Mouse (Mus musculus) forebrain, postnatal 0 days (tissue): ENCODE measurements around the gene Lrig3. TPM values are rescaled to one million over a fixed set of nuclear protein-coding genes. Genes with fewer than 3 reads are reported as not detected.
A peak's percentile ranks its signal among the peaks of the same experiment; 100 is the strongest.

Experiments used
- ATAC-seq: fragments of 200-750 bp; cut with Nextera tagmentation; 2 replicates; pipeline ENCODE4 v1.8.0; 2017; ENCODE audit warnings: mild to moderate bottlenecking, moderate library complexity
- DNase-seq: peaks from one replicate; pipeline ENCODE4 v3.0.0-alpha.2; 2015
- H3K27ac ChIP-seq: fragments of 300-500 bp; sonication (generic); 2 replicates; pipeline ENCODE4 v1.5.1; 2014; ENCODE audit warnings: low read depth, mild to moderate bottlenecking, antibody characterized with exemption, low read length, moderate library complexity, mixed read lengths
- H3K27me3 ChIP-seq: fragments of 300-500 bp; sonication (generic); 2 replicates; pipeline ENCODE4 v1.6.1; 2014; ENCODE audit warnings: mild to moderate bottlenecking, low read length, mixed read lengths; ENCODE audit not compliant: insufficient read depth
- H3K36me3 ChIP-seq: fragments of 300-500 bp; sonication (generic); 2 replicates; pipeline ENCODE4 v1.6.1; 2014; ENCODE audit warnings: mild to moderate bottlenecking, moderate library complexity; ENCODE audit not compliant: insufficient read depth
- H3K4me1 ChIP-seq: fragments of 300-500 bp; sonication (generic); 2 replicates; pipeline ENCODE4 v1.6.1; 2014; ENCODE audit warnings: antibody characterized with exemption; ENCODE audit not compliant: insufficient read depth
- H3K4me2 ChIP-seq: fragments of 300-500 bp; sonication (generic); 2 replicates; pipeline ENCODE4 v1.6.1; 2014; ENCODE audit warnings: low read depth, mild to moderate bottlenecking, moderate library complexity
- H3K4me3 ChIP-seq: fragments of 300-500 bp; sonication (generic); 2 replicates; pipeline ENCODE4 v1.5.1; 2014; ENCODE audit warnings: low read depth, low read length, mixed read lengths
- H3K9ac ChIP-seq: fragments of 300-500 bp; sonication (generic); 2 replicates; pipeline ENCODE4 v1.6.1; 2014; ENCODE audit warnings: mild to moderate bottlenecking
- H3K9me3 ChIP-seq: fragments of 300-500 bp; sonication (generic); 2 replicates; pipeline ENCODE4 v1.6.1; 2016; ENCODE audit warnings: low read length
- CTCF ChIP-seq: sonication (generic); IDR thresholded peaks from 2 replicates; pipeline ENCODE4 v1.5.1; 2016; ENCODE audit warnings: antibody characterized with exemption, control low read depth, low read depth
- WGBS: fragments of 180-500 bp; shearing (Covaris S2); extraction: QIAGEN DNeasy Blood & Tissue Kit; methylation state at CpG from one replicate; pipeline ENCODE4 v1.1.7; 2014; 5-methylcytosine and 5-hydroxymethylcytosine counted together
- microRNA-seq, 2 experiments: library from miRNA; unstranded; fragments of <30 nt; microRNA quantifications; one replicate each; pipeline ENCODE4; 2016
- polyA plus RNA-seq: library from polyadenylated mRNA; unstranded; fragments of >200 nt; fragmentation: Nextera tagmentation; extraction: Ambion mirVana; gene quantifications from 2 replicates; pipeline ENCODE4 v1.2.1, GENCODE M21; 2015
- total RNA-seq: library from RNA; depleted of rRNA; stranded (reverse); fragments of >200 nt; gene quantifications from 2 replicates; pipeline ENCODE4 v1.2.3, GENCODE M21; 2014

The Lrig3 gene
- total and polyA plus RNA-seq, 2 experiments from 2014 or later = 1.7 to 5.2 TPM

DNA sequence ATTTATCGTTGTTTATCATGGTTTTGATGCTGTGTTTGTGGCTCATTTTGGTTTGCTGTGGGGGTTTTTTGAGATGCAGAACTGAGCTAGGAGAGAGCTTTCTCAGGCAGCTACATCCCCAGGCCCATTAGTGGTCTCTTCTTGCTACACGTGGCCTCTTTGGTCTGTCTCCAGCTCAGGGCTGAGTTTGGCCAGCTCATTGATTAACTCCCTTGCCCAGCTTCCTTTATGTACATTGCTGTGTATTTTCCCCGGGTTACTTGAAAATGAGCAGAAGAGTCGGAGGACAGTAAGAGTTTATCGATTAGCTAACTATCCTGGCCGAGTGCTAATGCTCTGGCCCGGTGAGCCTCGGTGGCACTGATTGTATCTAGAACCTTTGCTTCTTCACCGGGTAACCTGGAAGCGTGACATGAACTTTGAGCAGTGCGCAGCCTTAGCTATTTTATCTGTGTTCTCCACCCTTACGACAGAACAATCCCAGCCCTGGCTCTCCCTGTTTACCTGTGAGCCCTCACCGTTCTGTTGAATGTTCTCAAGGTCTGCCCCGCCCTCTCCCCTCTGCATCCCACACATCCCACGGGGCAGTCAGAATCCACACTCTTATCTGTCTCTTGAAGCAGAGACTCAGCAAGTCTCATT is 53.5 kb downstream of the Lrig3 start:
- H3K4me2 ChIP-seq = no peak overlapping the region
- H3K9me3 ChIP-seq = no peaks in the 10 kb centered on the region
- DNase-seq (no peak), ATAC-seq (no peak)
- no peak overlapping the region for H3K9ac ChIP-seq
- WGBS = 92% methylated on average over 15 of the region's 15 CpGs
- no peaks in the 10 kb centered on the region for H3K27me3 ChIP-seq
- no peak overlapping the region for H3K4me3 ChIP-seq
- no peaks in the 10 kb centered on the region for H3K4me1 ChIP-seq
- no peak overlapping the region for H3K27ac ChIP-seq
- TF ChIP-seq CTCF = no peak
- H3K36me3 ChIP-seq = peaks cover 6% of the 10 kb centered on the region; the same call in 1 of the 2 replicates

DNA sequence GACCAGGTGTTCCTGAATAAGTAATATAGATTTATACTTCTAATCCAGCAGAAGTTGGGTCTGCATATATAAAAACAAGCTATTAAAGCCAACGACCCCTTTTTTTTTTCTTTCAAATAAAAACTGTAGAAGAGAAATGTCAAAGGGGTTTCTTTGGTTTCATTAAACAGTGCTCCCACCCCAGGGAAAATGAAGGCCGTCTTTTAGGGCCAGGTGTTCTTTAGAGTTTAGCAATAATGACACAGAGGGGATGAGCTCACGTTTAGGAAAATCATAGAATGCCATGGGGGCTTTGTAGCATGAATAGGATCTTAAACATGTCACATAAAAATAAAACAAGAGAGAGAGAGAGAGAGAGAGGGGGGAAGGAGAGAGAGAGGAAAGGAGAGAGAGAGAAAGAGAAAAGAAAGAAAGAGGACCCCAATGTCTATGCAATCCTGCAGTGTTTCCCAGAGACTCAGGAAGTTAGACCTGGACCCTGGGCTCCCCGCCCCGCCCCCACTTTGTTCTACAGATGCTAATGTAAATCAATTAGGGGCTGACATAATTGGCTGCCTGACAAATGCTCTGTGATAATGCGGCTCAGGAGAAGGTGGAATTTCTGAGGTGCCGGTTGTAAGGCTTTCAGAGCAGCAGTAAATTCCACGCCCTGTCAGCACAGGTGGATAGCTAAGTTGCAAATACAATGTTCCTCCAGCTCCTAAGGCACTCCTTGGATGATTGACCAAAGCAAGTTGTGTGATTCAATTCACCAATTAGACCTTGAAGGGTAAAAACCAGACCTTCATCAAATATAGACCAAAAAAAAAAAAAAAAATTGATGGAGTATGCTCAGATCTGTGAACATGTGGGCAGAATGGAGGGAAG is 62.8 kb downstream of the Lrig3 start:
- Histone ChIP-seq H3K9ac (no peak overlapping the region), H3K27ac (no peak overlapping the region), H3K4me3 (no peak overlapping the region), H3K27me3 (no peaks in the 10 kb centered on the region), H3K4me1 (no peaks in the 10 kb centered on the region), H3K36me3 (no peaks in the 10 kb centered on the region), H3K4me2 (no peak overlapping the region), H3K9me3 (no peaks in the 10 kb centered on the region)
- no peak for DNase-seq
- WGBS = 22% methylated on average over 8 of the region's 8 CpGs
- TF ChIP-seq CTCF = no peak
- ATAC-seq = no peak

DNA sequence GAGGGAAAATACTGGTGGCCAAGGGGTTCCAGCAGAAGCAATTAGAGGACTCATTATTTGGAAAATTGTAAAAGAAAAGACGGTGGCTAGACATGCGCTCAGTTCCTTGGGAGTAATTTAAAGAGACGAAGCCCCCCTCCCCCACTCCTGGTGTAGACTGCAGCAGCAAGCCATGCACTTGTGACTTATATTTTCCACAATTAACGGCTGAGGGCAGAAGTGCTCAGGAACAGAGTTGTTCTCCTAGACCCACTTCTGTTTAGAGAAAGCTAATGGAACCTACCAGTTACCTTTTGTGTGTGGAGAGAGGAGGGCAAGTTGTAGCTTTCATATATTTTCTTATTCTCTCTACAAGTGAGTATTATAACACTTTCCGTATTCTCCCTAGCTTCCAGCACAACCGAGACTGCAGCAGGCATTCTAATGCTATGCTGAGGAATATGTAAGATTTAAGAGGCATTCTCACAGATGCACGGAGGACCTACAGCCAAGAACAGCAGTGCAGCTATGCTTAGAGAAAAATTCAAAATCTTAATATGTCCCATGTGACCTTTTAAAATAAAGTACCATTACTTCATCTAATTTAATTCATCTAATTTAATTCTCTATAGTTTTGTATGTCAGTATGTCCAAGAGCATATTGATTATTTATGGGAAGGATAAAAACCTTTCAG is 63.6 kb downstream of the Lrig3 start:
- Histone ChIP-seq H3K9me3 (no peaks in the 10 kb centered on the region), H3K27ac (no peak overlapping the region), H3K9ac (no peak overlapping the region), H3K36me3 (no peaks in the 10 kb centered on the region), H3K27me3 (no peaks in the 10 kb centered on the region), H3K4me1 (no peaks in the 10 kb centered on the region), H3K4me3 (no peak overlapping the region), H3K4me2 (no peak overlapping the region)
- no peak for ATAC-seq
- WGBS = 32% methylated on average over 7 of the region's 7 CpGs
- DNase-seq = no peak
- no peak for TF ChIP-seq CTCF

DNA sequence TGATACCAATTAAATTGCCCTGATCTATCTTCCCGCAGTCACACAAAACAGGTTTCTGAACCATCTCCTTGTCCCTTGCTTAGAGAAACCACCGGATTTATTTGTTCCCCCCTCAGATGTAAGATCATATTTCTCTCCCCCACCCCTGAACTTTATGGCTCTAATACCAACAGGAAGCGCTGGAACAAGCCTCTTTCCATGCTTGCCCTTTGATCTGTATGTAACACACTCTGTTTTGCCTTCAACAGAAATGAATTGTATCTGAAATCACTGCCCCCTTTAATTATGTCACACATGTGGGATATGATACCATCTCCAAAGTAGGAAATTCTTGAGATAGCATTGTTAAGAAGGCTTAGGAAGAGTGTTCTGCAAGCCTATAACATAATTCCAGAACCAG is 90.9 kb downstream of the Lrig3 start:
- H3K9ac ChIP-seq = no peak overlapping the region
- H3K4me1 ChIP-seq = no peaks in the 10 kb centered on the region
- no peaks in the 10 kb centered on the region for H3K27me3 ChIP-seq
- TF ChIP-seq CTCF = no peak
- no peaks in the 10 kb centered on the region for H3K9me3 ChIP-seq
- no peak overlapping the region for H3K4me3 ChIP-seq
- no peak overlapping the region for H3K4me2 ChIP-seq
- DNase-seq = no peak
- 63% methylated on average over 3 of the region's 3 CpGs for WGBS
- H3K36me3 ChIP-seq = no peaks in the 10 kb centered on the region
- ATAC-seq = no peak
- H3K27ac ChIP-seq = no peak overlapping the region

DNA sequence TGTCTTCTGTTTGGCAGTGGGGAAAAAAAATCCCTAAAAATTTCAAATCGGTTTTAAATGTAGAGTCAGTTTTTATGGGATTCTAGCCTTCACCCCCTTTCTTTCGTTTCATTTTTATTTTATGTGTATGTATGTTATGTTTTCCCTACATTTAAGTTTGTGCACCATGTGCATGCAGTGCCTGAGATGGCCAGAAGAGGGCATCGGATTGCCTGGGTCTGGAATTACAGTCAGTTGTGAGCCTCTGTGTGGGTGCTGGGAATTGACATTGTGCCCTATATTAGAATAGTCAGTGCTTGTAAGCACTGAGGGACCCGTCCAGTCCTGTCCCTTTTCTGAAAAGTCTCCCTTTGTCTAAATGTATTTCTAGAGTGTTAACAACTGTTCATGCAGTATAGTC is 96.8 kb downstream of the Lrig3 start:
- peak; percentile 16; the same call in 1 of the 2 replicates for TF ChIP-seq CTCF
- H3K9ac ChIP-seq = no peak overlapping the region
- no peaks in the 10 kb centered on the region for H3K36me3 ChIP-seq
- H3K4me3 ChIP-seq = no peak overlapping the region
- H3K9me3 ChIP-seq = 0 out of 2 replicates have a peak, but pooled peaks cover 6% of the 10 kb centered on the region
- DNase-seq (no peak), ATAC-seq (no peak)
- no peaks in the 10 kb centered on the region for H3K4me1 ChIP-seq
- WGBS = 89% methylated on average over 4 of the region's 4 CpGs
- H3K27ac ChIP-seq = no peak overlapping the region
- H3K4me2 ChIP-seq = no peak overlapping the region
- H3K27me3 ChIP-seq = no peaks in the 10 kb centered on the region

Small RNAs within 50 kb of the gene (microRNA-seq; reads per million reads assigned to microRNA genes)
- gene Gm22183 = 0 reads per million in 2 experiments
